Mouse (Mus musculus): ENCODE measurements at regions not wholly inside any gene's neighbourhood (a gene's known extent, or its start where the extent isn't known, plus 50 kb on each side); places are given as distances from the start of the nearest gene placed in this dataset.

DNA sequence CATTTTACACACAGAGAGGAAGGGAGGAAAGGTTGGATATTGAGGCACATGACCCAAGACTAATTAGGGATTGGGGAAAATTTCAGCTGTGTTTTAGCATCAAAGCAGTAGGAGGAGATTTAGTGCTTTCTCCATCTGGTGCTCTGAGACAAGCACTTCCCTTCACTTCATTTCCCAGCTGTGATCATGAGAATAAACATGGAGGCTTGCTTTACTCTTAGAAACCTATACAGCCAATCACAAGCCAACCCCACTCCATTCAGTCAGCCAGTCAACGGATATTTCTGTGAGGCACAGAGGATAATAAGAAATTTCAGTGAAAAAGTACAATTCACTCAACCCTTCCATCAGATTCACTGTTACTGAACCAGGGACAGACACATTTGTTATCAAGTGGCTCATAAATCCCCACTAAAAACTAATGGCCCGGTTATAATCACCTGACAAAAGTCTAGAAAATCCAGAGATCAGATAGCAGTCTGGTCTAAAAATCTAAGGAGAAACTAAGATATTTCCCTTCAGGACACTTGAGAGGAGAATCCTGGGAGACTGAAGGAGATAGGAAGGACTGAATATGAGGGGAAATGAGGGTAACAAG lies 249.7 kb upstream of the Map3k7 start:
- TF ChIP-seq EP300 (IDR thresholded peaks at IDR 0.05) (no peak), CTCF (IDR thresholded peaks at IDR 0.05) (no peak)

Data from lung, postnatal 0 days (tissue).